Mouse (Mus musculus) fat pad, adult 2 months (tissue): ENCODE data around the gene Gabrg3.
"Not testable (repeated sequence)": the region's sequence is repeated elsewhere in the genome, so short reads cannot be mapped to it uniquely, and the experiment has no call there.

ENCODE experiments used
- DNase-seq: peaks from one replicate; pipeline ENCODE4 v3.0.0-alpha.2; 2011; ENCODE audit warnings: low read depth, low spot score; ENCODE audit errors: extremely low read depth

Gene Gabrg3

GRCm38 (mm10) chr7:57314971-57315370 is 72.0 kb downstream of the Gabrg3 start:
- no peak for DNase-seq

GRCm38 (mm10) chr7:57312018-57312417 is 75.0 kb downstream of the Gabrg3 start:
- no peak for DNase-seq

GRCm38 (mm10) chr7:57307337-57307736 is 79.7 kb downstream of the Gabrg3 start:
- DNase-seq, result no peak

- no peak for DNase-seq
Measured at GRCm38 (mm10) chr7:57296639-57297038, 90.3 kb downstream of the Gabrg3 start.

- no peak for DNase-seq
Measured at GRCm38 (mm10) chr7:57294127-57294526, 92.9 kb downstream of the Gabrg3 start.

GRCm38 (mm10) chr7:57293564-57293963 is 93.4 kb downstream of the Gabrg3 start:
- no peak for DNase-seq

- no peak for DNase-seq
Measured at GRCm38 (mm10) chr7:57283186-57283585, 103.8 kb downstream of the Gabrg3 start.

GRCm38 (mm10) chr7:57278841-57279240 is 108.1 kb downstream of the Gabrg3 start:
- no peak for DNase-seq

GRCm38 (mm10) chr7:57260201-57260600 is 126.8 kb downstream of the Gabrg3 start:
- no peak for DNase-seq

GRCm38 (mm10) chr7:57258893-57259574 is 128.0 kb downstream of the Gabrg3 start:
- no peak for DNase-seq

- no peak for DNase-seq
Measured at GRCm38 (mm10) chr7:57243981-57244380, 143.0 kb downstream of the Gabrg3 start.

GRCm38 (mm10) chr7:57214119-57214518 is 172.9 kb downstream of the Gabrg3 start:
- DNase-seq, result no peak

GRCm38 (mm10) chr7:57186015-57186414 is 201.0 kb downstream of the Gabrg3 start:
- no peak for DNase-seq

GRCm38 (mm10) chr7:57175891-57176545 is 211.0 kb downstream of the Gabrg3 start:
- not testable (repeated sequence) for DNase-seq

GRCm38 (mm10) chr7:57166931-57167330 is 220.1 kb downstream of the Gabrg3 start:
- no peak for DNase-seq

- no peak for DNase-seq
Measured at GRCm38 (mm10) chr7:57158211-57158610, 228.8 kb downstream of the Gabrg3 start.

- DNase-seq, result no peak
Measured at GRCm38 (mm10) chr7:57153743-57154142, 233.2 kb downstream of the Gabrg3 start.

GRCm38 (mm10) chr7:57150768-57151167 is 236.2 kb downstream of the Gabrg3 start:
- no peak for DNase-seq

GRCm38 (mm10) chr7:57138072-57138704 is 248.8 kb downstream of the Gabrg3 start:
- no peak for DNase-seq

GRCm38 (mm10) chr7:57133009-57133408 is 254.0 kb downstream of the Gabrg3 start:
- DNase-seq, result no peak

GRCm38 (mm10) chr7:57132471-57132870 is 254.5 kb downstream of the Gabrg3 start:
- DNase-seq, result no peak

- DNase-seq, result no peak
Measured at GRCm38 (mm10) chr7:57100065-57100464, 286.9 kb downstream of the Gabrg3 start.
